Mouse (Mus musculus) megakaryocyte, embryonic 14.5 days (primary cell): ENCODE data around the gene Hrh1.

Experiments used
- FLI1 ChIP-seq: IDR thresholded peaks from 2 replicates; pipeline ENCODE4 v1.6.1; 2012; ENCODE audit warnings: low read length, inconsistent platforms, mixed read lengths
- GATA1 ChIP-seq: IDR thresholded peaks from 3 replicates; pipeline ENCODE4 v1.6.1; 2012; ENCODE audit warnings: mixed read lengths, low read length, inconsistent platforms, borderline replicate concordance

DNA sequence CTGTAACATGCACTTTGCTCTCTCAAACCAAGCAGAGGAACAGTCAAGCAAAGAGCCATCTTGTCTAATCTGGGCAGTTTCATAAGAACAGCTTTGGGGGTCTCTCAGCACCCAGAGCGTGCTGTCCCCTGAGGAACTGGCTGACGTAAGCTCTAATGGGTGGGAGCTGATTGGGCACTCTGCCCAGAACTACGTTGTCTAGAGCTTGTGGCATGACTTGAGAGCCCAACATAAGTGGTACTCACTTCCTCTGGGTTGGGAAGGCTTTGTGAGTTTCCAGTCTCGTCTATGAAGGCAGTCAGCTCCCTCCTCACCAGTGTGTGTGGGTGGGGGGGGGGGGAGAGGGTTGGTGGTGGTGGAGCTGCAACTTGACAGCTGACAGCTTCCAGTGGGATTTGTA is 2.8 kb upstream of the Hrh1 start:
- TF ChIP-seq GATA1 (no peak), FLI1 (no peak)
